Mouse (Mus musculus) heart, embryonic 15.5 days (tissue): ENCODE results near the gene Mef2d. TPM values are rescaled to one million over a fixed set of nuclear protein-coding genes. Genes with fewer than 3 reads are reported as not detected.
"Not testable (repeated sequence)": the region's sequence is repeated elsewhere in the genome, so short reads cannot be mapped to it uniquely, and the experiment has no call there.

Source experiments
- ATAC-seq: fragments of 200-750 bp; cut with Nextera tagmentation; replicated peaks from 2 replicates; pipeline ENCODE4 v1.8.0; 2017; ENCODE audit warnings: low read depth, moderate TSS enrichment; ENCODE audit not compliant: insufficient number of reproducible peaks, insufficient read depth, low FRiP score
- H3K27ac ChIP-seq: fragments of 300-500 bp; sonication (generic); 2 replicates; pipeline ENCODE4 v1.5.1; 2015; ENCODE audit warnings: mild to moderate bottlenecking, inconsistent platforms
- H3K27me3 ChIP-seq: fragments of 300-500 bp; sonication (generic); 2 replicates; pipeline ENCODE4 v1.6.1; 2015; ENCODE audit warnings: inconsistent platforms
- H3K36me3 ChIP-seq: fragments of 300-500 bp; sonication (generic); 2 replicates; pipeline ENCODE4 v1.6.1; 2015; ENCODE audit warnings: mild to moderate bottlenecking, inconsistent platforms
- H3K4me1 ChIP-seq: fragments of 300-500 bp; sonication (generic); replicated peaks from 2 replicates; pipeline ENCODE4 v1.6.1; 2015; ENCODE audit warnings: inconsistent platforms
- H3K4me2 ChIP-seq: fragments of 300-500 bp; sonication (generic); 2 replicates; pipeline ENCODE4 v1.6.1; 2015; ENCODE audit warnings: inconsistent platforms, mild to moderate bottlenecking, moderate library complexity
- H3K4me3 ChIP-seq: fragments of 300-500 bp; sonication (generic); 2 replicates; pipeline ENCODE4 v1.5.1; 2015; ENCODE audit warnings: mild to moderate bottlenecking, inconsistent platforms
- H3K9ac ChIP-seq: fragments of 300-500 bp; sonication (generic); 2 replicates; pipeline ENCODE4 v1.6.1; 2015; ENCODE audit warnings: mild to moderate bottlenecking, inconsistent platforms
- H3K9me3 ChIP-seq: fragments of 300-500 bp; sonication (generic); replicated peaks from 2 replicates; pipeline ENCODE4 v1.6.1; 2016; ENCODE audit warnings: inconsistent platforms
- WGBS: fragments of 180-500 bp; shearing (Covaris S2); methylation state at CpG from one replicate; pipeline ENCODE4 v1.1.7; 2015; ENCODE audit warnings: mixed read lengths; 5-methylcytosine and 5-hydroxymethylcytosine counted together
- polyA plus RNA-seq: library from polyadenylated mRNA; unstranded; fragments of >200 nt; fragmentation: Nextera tagmentation; extraction: Ambion mirVana; gene quantifications from 2 replicates; pipeline ENCODE4 v1.2.1, GENCODE M21; 2015

Gene Mef2d
- polyA plus RNA-seq, 1 experiment from 2014 or later, result 35.4 TPM

DNA sequence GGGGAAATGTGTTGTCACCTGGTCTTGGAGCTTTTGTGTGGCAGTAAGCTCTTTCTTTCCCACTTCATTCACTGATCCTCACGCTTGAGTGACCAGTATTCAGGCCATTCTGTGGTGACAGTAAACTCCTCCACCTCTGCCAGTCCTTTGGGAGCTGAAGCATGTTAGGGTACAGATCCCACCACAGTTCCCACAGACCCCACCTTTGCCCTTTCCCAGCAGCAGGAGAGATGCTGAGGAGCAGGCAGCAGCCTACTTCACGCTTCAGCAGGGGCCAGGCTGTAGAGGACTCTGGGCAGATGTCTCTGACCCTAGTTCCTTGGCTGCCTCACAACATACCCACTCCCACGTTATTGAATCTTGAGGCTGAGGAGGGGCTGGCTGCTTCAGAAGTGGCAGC, 22.1 kb downstream of the Mef2d start:
- H3K9me3 ChIP-seq, result no peaks in the 10 kb centered on the region
- peaks cover 93% of the 10 kb centered on the region for H3K36me3 ChIP-seq
- 78% methylated on average over 3 of the region's 3 CpGs for WGBS
- no peak overlapping the region for H3K4me2 ChIP-seq
- ATAC-seq, result no peak
- no peak overlapping the region for H3K27ac ChIP-seq
- H3K27me3 ChIP-seq, result no peaks in the 10 kb centered on the region
- no peak overlapping the region for H3K9ac ChIP-seq
- no peak overlapping the region for H3K4me3 ChIP-seq
- H3K4me1 ChIP-seq, result peaks cover 17% of the 10 kb centered on the region

GRCm38 (mm10) chr3:88166056-88166455, 23.9 kb downstream of the Mef2d start:
- H3K4me1 ChIP-seq, result peaks cover 17% of the 10 kb centered on the region
- peaks cover 93% of the 10 kb centered on the region for H3K36me3 ChIP-seq
- H3K9me3 ChIP-seq, result no peaks in the 10 kb centered on the region
- H3K27ac ChIP-seq, result peak overlapping the region; percentile 82
- no peaks in the 10 kb centered on the region for H3K27me3 ChIP-seq
- 0 out of 2 replicates have a peak overlapping the region, but pooled peaks have one; percentile 9 for H3K9ac ChIP-seq
- whole genome bisulfite sequencing, result 48% methylated on average over 5 of the region's 5 CpGs
- peak; percentile 76 for ATAC-seq
- no peak overlapping the region for H3K4me2 ChIP-seq
- no peak overlapping the region for H3K4me3 ChIP-seq

GRCm38 (mm10) chr3:88170361-88170760, 28.2 kb downstream of the Mef2d start:
- no peaks in the 10 kb centered on the region for H3K27me3 ChIP-seq
- ATAC-seq, result no peak

DNA sequence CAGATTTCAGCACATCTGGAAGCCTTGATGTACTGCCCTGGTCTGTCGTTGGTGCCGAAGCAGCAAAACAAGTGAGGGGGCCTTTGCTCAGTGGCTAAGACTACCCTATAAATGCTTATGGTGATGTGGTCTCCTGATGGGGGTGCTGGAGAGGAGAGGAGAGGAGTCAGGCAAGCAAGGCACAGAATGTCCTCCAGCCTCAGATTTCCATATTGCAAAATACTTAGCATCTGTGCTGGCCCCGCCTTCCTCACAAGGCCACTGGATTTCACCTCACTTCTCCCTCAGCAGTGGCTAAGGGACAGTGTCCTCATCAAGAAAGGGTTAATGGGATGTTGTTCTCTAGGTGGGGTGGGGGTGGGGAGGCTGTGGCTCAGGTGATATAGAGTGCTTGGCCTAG, 30.3 kb downstream of the Mef2d start:
- no peak overlapping the region for H3K9ac ChIP-seq
- 88% methylated on average over 3 of the region's 3 CpGs for WGBS
- no peak overlapping the region for H3K4me3 ChIP-seq
- ATAC-seq, result no peak
- peaks cover 45% of the 10 kb centered on the region for H3K36me3 ChIP-seq
- H3K4me2 ChIP-seq, result no peak overlapping the region
- no peaks in the 10 kb centered on the region for H3K9me3 ChIP-seq
- no peaks in the 10 kb centered on the region for H3K27me3 ChIP-seq
- H3K27ac ChIP-seq, result peak overlapping the region; percentile 2; the same call in 1 of the 2 replicates
- peaks cover 30% of the 10 kb centered on the region for H3K4me1 ChIP-seq

More at GRCm38 (mm10) chr3:88170361-88170760, 28.2 kb downstream of the Mef2d start:
- no peak overlapping the region for H3K9ac ChIP-seq
- H3K4me3 ChIP-seq, result no peak overlapping the region
- H3K4me1 ChIP-seq, result peaks cover 37% of the 10 kb centered on the region
- H3K4me2 ChIP-seq, result no peak overlapping the region
- WGBS, result 88% methylated on average over 5 of the region's 5 CpGs
- H3K27ac ChIP-seq, result no peak overlapping the region
- no peaks in the 10 kb centered on the region for H3K9me3 ChIP-seq
- H3K36me3 ChIP-seq, result peaks cover 62% of the 10 kb centered on the region

DNA sequence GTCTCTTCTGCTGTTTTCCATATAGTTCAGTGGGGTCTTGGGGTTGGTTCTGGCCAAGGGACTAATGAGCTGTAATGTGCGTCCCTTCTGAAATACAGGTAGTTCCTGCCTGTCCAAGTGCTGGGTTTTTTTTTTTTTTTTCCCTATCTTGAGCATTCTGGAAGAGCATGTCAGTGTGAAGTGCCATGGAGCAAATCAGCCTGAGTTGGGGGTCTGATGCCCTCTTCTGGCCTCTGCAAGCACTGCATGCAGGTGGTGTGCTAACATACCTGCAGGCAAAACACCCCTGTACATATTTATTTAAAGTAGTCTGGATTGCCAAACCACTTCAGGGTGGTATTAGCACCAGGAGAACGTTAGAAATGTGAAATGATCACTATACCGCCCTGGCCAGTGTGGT, 31.2 kb downstream of the Mef2d start:
- peaks cover 36% of the 10 kb centered on the region for H3K36me3 ChIP-seq
- peaks cover 30% of the 10 kb centered on the region for H3K4me1 ChIP-seq
- peak overlapping the region; percentile 34 for H3K27ac ChIP-seq
- H3K4me2 ChIP-seq, result no peak overlapping the region
- no peak overlapping the region for H3K4me3 ChIP-seq
- no peak overlapping the region for H3K9ac ChIP-seq
- no peaks in the 10 kb centered on the region for H3K9me3 ChIP-seq
- no peak for ATAC-seq
- 51% methylated on average over 3 of the region's 3 CpGs for WGBS
- no peaks in the 10 kb centered on the region for H3K27me3 ChIP-seq

DNA sequence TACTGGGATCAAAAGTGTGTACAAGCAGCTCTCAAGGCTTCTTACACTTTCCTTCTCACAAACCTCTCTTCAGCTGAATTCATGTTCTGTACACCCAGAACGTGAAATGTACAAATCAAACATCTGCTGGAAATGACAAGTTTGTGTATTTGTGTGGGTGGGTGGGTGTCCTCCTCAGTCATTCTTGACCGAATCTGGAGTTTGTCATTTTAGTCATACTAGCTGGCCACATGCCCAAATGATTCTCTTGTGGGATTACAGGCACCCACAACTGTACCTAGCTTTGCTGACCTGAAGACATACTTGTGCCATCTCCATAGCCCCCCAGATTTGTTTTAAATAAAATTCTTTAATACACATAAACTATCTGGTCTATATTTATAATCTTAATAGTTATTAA, 32.7 kb downstream of the Mef2d start:
- Histone ChIP-seq H3K9me3 (no peaks in the 10 kb centered on the region), H3K4me1 (peaks cover 30% of the 10 kb centered on the region), H3K27me3 (no peaks in the 10 kb centered on the region), H3K9ac (no peak overlapping the region), H3K4me3 (no peak overlapping the region), H3K27ac (no peak overlapping the region), H3K36me3 (peaks cover 21% of the 10 kb centered on the region), H3K4me2 (no peak overlapping the region)
- WGBS, result 65% methylated on average over 2 of the region's 2 CpGs
- no peak for ATAC-seq

- H3K36me3 ChIP-seq, result peaks cover 3% of the 10 kb centered on the region
- 49% methylated on average over 5 of the region's 5 CpGs for WGBS
- H3K9me3 ChIP-seq, result no peaks in the 10 kb centered on the region
- peaks cover 26% of the 10 kb centered on the region for H3K4me1 ChIP-seq
- peak overlapping the region; percentile 69 for H3K4me3 ChIP-seq
- ATAC-seq, result no peak
- peak overlapping the region; percentile 76 for H3K9ac ChIP-seq
- H3K27ac ChIP-seq, result peak overlapping the region; percentile 99
- H3K4me2 ChIP-seq, result peak overlapping the region; percentile 66
- H3K27me3 ChIP-seq, result no peaks in the 10 kb centered on the region
Measured at GRCm38 (mm10) chr3:88177106-88177505, 34.9 kb downstream of the Mef2d start.

- peaks cover 20% of the 10 kb centered on the region for H3K4me1 ChIP-seq
- H3K27ac ChIP-seq, result peak overlapping the region; percentile 99
- H3K4me3 ChIP-seq, result peak overlapping the region; percentile 69
- peak; percentile 98 for ATAC-seq
- no peaks in the 10 kb centered on the region for H3K9me3 ChIP-seq
- H3K36me3 ChIP-seq, result no peaks in the 10 kb centered on the region
- H3K27me3 ChIP-seq, result peaks cover 1% of the 10 kb centered on the region; the same call in 1 of the 2 replicates
- peak overlapping the region; percentile 76 for H3K9ac ChIP-seq
- WGBS, result under 1% methylated on average over 49 of the region's 49 CpGs
- peak overlapping the region; percentile 66 for H3K4me2 ChIP-seq
Measured at GRCm38 (mm10) chr3:88177562-88178345, 35.6 kb downstream of the Mef2d start.

GRCm38 (mm10) chr3:88178346-88178733, 36.2 kb downstream of the Mef2d start:
- WGBS, result 33% methylated on average over 11 of the region's 11 CpGs
- not testable (repeated sequence) for H3K36me3 ChIP-seq, H3K9me3 ChIP-seq, H3K27me3 ChIP-seq, ATAC-seq, H3K9ac ChIP-seq
- peak overlapping the region; percentile 69 for H3K4me3 ChIP-seq
- H3K4me2 ChIP-seq, result peak overlapping the region; percentile 66
- peak overlapping the region; percentile 99 for H3K27ac ChIP-seq
- peaks cover 15% of the 10 kb centered on the region for H3K4me1 ChIP-seq

DNA sequence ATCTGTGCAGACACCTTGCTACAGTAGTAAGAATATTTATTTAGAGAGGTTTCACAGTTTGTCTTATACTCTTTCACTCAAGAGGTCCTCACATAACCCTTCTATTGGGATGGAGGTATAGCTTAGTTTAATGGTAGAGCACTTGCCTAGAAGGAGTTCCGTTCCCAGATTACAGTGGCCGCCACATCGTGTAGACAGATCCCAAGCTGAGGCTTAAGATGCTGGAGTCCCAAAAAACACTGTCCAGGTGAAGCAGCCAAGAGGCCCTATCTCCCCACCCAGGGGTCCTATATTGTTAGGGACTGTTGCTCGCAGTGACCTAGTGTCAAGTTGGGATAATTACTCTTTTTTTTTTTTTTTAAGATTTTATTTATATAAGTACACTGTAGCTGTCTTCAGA, 36.8 kb downstream of the Mef2d start:
- Histone ChIP-seq H3K36me3 (no peaks in the 10 kb centered on the region), H3K4me2 (no peak overlapping the region), H3K4me3 (no peak overlapping the region), H3K9me3 (no peaks in the 10 kb centered on the region), H3K9ac (no peak overlapping the region), H3K27me3 (peaks cover 6% of the 10 kb centered on the region; the same call in 1 of the 2 replicates), H3K4me1 (peaks cover 10% of the 10 kb centered on the region), H3K27ac (no peak overlapping the region)
- ATAC-seq, result no peak
- WGBS, result 89% methylated on average over 4 of the region's 4 CpGs

DNA sequence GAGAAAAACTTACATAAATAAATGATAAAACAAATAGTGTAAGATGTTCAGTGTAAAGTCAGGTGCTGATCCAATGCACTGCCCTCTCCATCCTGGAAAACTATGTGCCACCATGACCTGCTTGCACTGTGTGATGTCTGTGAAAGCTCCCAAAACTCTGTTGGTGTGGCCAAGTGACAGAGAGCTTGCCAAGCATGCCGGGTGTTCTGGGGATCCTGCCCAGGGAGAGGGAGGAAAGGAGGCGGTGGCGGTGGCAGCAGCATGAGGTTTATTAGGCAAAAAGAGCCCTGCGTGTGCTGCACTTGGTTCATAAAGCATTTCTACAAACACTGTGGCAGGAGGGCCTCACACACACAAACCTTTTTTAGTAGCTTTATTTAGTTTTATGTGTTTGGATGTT, 39.2 kb downstream of the Mef2d start:
- ATAC-seq, result no peak
- no peaks in the 10 kb centered on the region for H3K36me3 ChIP-seq
- peaks cover 6% of the 10 kb centered on the region for H3K4me1 ChIP-seq
- no peak overlapping the region for H3K9ac ChIP-seq
- H3K27me3 ChIP-seq, result peaks cover 6% of the 10 kb centered on the region; the same call in 1 of the 2 replicates
- H3K4me2 ChIP-seq, result no peak overlapping the region
- H3K4me3 ChIP-seq, result no peak overlapping the region
- no peak overlapping the region for H3K27ac ChIP-seq
- no peaks in the 10 kb centered on the region for H3K9me3 ChIP-seq
- WGBS, result 68% methylated on average over 4 of the region's 4 CpGs

DNA sequence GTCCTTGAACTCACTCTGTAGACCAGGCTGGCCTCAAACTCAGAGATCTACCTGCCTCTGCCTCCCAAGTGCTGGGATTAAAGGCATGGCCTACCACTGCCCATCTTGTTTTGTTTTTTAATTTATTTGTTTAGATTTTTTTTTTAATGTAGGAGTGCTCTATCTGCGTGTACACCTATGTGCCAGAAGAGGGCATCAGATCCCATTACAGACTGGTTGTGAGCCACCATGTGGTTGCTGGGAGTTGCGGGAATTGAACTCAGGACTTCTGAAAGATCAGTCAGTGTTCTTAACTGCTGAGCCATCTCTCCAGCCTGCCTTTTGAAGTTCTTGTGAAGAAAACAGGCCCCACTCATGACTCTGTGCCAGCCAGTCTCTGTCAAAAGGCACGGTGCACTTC, 44.3 kb downstream of the Mef2d start:
- H3K9ac ChIP-seq, result no peak overlapping the region
- no peak overlapping the region for H3K27ac ChIP-seq
- H3K4me2 ChIP-seq, result no peak overlapping the region
- no peaks in the 10 kb centered on the region for H3K36me3 ChIP-seq
- no peaks in the 10 kb centered on the region for H3K4me1 ChIP-seq
- H3K4me3 ChIP-seq, result no peak overlapping the region
- 69% methylated on average over 3 of the region's 3 CpGs for WGBS
- peaks cover 13% of the 10 kb centered on the region for H3K27me3 ChIP-seq
- no peak for ATAC-seq
- no peaks in the 10 kb centered on the region for H3K9me3 ChIP-seq
